Mouse (Mus musculus) ES-Bruce4 (cell line): ENCODE data around the gene Pum2. TPM values are rescaled to one million over a fixed set of nuclear protein-coding genes. Genes with fewer than 3 reads are reported as not detected.

Experiments used
- H3K27ac ChIP-seq: 2 replicates; pipeline ENCODE4 v1.5.1; 2012; ENCODE audit warnings: low read length, inconsistent platforms; ENCODE audit not compliant: insufficient read depth
- H3K27me3 ChIP-seq: 2 replicates; pipeline ENCODE4 v1.6.1; 2012; ENCODE audit warnings: mild to moderate bottlenecking, low read length, inconsistent platforms; ENCODE audit not compliant: control insufficient read depth, poor library complexity, insufficient read depth, severe bottlenecking
- H3K36me3 ChIP-seq: 2 replicates; pipeline ENCODE4 v1.6.1; 2012; ENCODE audit warnings: inconsistent platforms, mild to moderate bottlenecking, low read length, moderate library complexity; ENCODE audit not compliant: control insufficient read depth, poor library complexity, insufficient read depth, severe bottlenecking
- H3K4me1 ChIP-seq: one replicate; pipeline ENCODE4 v1.8.1; 2011; ENCODE audit warnings: low read length; ENCODE audit not compliant: control insufficient read depth, insufficient read depth
- H3K4me3 ChIP-seq: 2 replicates; pipeline ENCODE4 v1.5.1; 2011; ENCODE audit warnings: low read depth, mild to moderate bottlenecking, low read length
- H3K9ac ChIP-seq: 2 replicates; pipeline ENCODE4 v1.6.1; 2012; ENCODE audit warnings: low read depth, mild to moderate bottlenecking, inconsistent platforms; ENCODE audit not compliant: poor library complexity, severe bottlenecking
- H3K9me3 ChIP-seq: replicated peaks from 2 replicates; pipeline ENCODE4 v1.6.1; 2012; ENCODE audit warnings: mild to moderate bottlenecking, low read length, inconsistent platforms; ENCODE audit not compliant: control insufficient read depth, poor library complexity, insufficient read depth, severe bottlenecking
- CTCF ChIP-seq: IDR thresholded peaks from one replicate; pipeline ENCODE4 v1.8.1; 2011; ENCODE audit warnings: low read depth, low read length
- EP300 ChIP-seq: IDR thresholded peaks from 2 replicates; pipeline ENCODE4 v1.6.1; 2011; ENCODE audit warnings: low read depth, low read length; ENCODE audit not compliant: insufficient read depth
- POLR2A ChIP-seq: IDR thresholded peaks from one replicate; pipeline ENCODE4 v1.8.1; 2011; ENCODE audit warnings: low read length; ENCODE audit not compliant: insufficient read depth
- polyA plus RNA-seq: library from polyadenylated mRNA; stranded (reverse); fragments of >200 nt; gene quantifications from 2 replicates; pipeline ENCODE4 v1.2.4, GENCODE M21; 2011; ENCODE audit warnings: low read depth; ENCODE audit not compliant: missing spikeins, insufficient read depth, insufficient read length

Pum2 gene
- polyA plus RNA-seq, 1 experiment = 210 TPM

DNA sequence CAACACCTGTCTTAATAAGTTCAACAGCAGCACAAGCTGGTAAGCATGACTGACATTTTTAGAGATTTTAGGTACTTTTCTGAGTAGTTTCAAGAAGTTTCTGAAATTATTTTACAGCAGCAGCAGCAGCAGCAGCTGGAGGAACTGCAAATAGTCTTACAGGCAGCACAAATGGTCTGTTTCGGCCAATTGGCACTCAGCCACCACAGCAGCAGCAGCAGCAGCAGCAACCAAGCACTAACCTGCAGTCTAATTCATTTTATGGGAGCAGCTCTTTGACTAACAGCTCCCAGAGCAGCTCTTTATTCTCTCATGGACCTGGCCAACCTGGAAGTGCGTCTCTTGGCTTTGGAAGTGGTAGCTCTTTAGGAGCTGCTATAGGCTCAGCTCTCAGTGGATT, 54.8 kb downstream of the Pum2 start:
- Histone ChIP-seq H3K27ac (no peak overlapping the region), H3K9ac (no peak overlapping the region), H3K9me3 (no peaks in the 10 kb centered on the region), H3K4me1 (no peaks in the 10 kb centered on the region), H3K36me3 (peaks cover 45% of the 10 kb centered on the region), H3K27me3 (no peaks in the 10 kb centered on the region), H3K4me3 (no peak overlapping the region)
- TF ChIP-seq CTCF (no peak), EP300 (no peak), POLR2A (no peak)

DNA sequence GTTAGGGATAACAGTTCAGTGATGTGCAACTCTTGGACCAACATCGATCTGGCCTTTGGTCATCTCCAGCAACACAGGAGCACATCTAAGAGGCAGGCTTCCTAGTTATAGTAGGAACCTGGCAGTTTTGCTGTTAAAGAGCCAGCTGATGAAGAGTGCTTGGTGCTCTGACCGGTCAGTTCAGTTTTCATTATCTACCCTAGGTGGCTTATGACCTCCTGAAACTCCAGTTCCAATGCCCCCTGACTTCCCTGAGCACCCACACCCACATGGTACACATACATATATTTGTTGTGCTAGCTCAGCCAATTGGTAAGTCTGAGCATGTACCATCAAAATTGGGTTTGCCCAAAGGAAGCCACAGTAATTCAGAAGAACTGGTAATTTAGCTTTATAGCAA, 79.7 kb downstream of the Pum2 start:
- peaks cover 5% of the 10 kb centered on the region; the same call in 1 of the 2 replicates for H3K9me3 ChIP-seq
- TF ChIP-seq CTCF (no peak), POLR2A (no peak), EP300 (no peak)
- no peaks in the 10 kb centered on the region for H3K27me3 ChIP-seq
- no peaks in the 10 kb centered on the region for H3K4me1 ChIP-seq
- H3K36me3 ChIP-seq = peaks cover 27% of the 10 kb centered on the region
- no peak overlapping the region for H3K27ac ChIP-seq
- no peak overlapping the region for H3K9ac ChIP-seq
- no peak overlapping the region for H3K4me3 ChIP-seq

DNA sequence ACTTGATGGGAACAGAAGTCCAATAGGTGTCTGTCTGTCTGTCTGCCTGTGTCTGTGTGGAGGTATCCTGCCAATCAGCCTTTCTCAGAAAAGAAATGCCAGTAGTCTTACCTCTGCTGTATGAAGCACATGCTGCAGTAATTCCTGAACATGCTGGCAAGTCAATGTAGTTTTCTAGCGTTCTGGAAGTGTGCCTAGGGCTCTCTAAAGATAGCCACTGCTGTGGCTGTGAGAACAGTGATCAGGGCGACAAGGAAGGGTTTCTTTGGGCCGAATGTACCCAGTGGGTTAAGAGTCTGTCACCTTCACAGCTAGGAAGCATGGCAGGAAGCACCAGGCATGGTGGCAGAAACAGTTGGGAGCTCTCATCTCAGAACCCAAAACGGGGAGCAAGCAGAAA, 80.2 kb downstream of the Pum2 start:
- H3K36me3 ChIP-seq = peaks cover 22% of the 10 kb centered on the region
- H3K27ac ChIP-seq = no peak overlapping the region
- H3K4me3 ChIP-seq = no peak overlapping the region
- H3K27me3 ChIP-seq = no peaks in the 10 kb centered on the region
- TF ChIP-seq EP300 (no peak), CTCF (no peak), POLR2A (no peak)
- H3K9me3 ChIP-seq = peaks cover 5% of the 10 kb centered on the region; the same call in 1 of the 2 replicates
- no peak overlapping the region for H3K9ac ChIP-seq
- peaks cover 1% of the 10 kb centered on the region for H3K4me1 ChIP-seq

DNA sequence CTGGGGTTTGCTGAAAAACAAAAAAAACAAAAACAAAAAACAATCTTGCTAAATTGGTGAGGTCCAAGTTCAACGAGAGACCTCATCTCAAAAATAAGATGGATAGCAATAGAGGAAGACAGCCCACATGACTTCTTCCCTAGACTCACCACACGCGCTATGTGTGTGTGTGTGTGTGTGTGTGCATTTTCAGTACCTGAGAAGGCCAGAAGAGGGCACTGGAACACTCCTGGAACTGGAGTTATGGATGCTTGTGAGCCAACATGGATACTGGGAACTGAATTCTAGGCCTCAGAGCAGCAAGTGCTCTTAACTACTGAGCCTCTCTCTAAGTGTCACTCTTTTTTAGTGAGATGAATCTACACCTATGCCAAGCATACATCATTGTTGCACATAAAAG, 84.1 kb downstream of the Pum2 start:
- no peak overlapping the region for H3K9ac ChIP-seq
- TF ChIP-seq POLR2A (no peak), CTCF (peak; percentile 17), EP300 (no peak)
- H3K9me3 ChIP-seq = peaks cover 5% of the 10 kb centered on the region; the same call in 1 of the 2 replicates
- no peak overlapping the region for H3K27ac ChIP-seq
- H3K4me3 ChIP-seq = no peak overlapping the region
- peaks cover 3% of the 10 kb centered on the region for H3K36me3 ChIP-seq
- H3K27me3 ChIP-seq = no peaks in the 10 kb centered on the region
- H3K4me1 ChIP-seq = peaks cover 1% of the 10 kb centered on the region

DNA sequence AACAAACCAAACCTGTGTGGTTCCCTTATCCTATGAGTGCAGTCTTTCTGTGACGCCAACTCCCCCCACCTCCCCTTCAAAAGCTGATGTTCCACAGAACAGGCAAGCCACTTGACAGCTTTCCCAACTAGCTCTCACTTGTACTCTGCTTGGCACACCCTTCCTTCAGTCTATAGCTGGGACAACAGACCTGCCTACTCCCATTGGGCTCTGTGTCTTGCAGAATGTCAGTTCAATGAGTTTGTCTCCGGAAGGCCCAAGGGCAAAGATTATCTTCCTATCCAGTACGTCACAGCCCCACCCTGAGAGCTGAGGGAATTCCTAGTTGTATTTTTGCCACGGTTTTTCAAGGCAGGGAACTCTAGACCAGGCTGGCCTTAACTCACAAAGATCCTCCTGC, 85.2 kb downstream of the Pum2 start:
- no peaks in the 10 kb centered on the region for H3K27me3 ChIP-seq
- no peak overlapping the region for H3K4me3 ChIP-seq
- peaks cover 1% of the 10 kb centered on the region for H3K4me1 ChIP-seq
- H3K9ac ChIP-seq = no peak overlapping the region
- no peak for TF ChIP-seq EP300
- TF ChIP-seq CTCF = no peak
- no peak for TF ChIP-seq POLR2A
- peaks cover 5% of the 10 kb centered on the region; the same call in 1 of the 2 replicates for H3K9me3 ChIP-seq
- no peak overlapping the region for H3K27ac ChIP-seq
- H3K36me3 ChIP-seq = no peaks in the 10 kb centered on the region; the same call in 1 of the 2 replicates

DNA sequence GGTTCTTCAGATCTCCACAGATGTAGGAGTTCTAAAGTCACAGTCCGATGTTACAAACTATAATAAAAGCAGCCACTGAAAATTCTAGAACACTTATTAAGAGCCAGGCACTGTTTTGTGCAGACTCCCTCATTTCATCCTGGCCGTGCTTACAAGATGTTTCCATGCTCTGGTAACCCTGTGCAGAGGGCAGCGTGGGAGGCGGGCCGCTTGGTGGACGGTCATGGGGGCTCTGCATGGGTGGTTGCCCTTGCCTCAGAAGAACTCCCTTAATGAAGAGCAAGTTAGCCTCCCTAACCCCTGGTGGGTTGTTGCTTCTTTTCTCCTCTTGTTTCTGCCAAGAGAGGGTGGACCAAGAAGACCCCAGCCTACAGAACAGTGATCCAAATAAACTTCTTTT, 85.8 kb downstream of the Pum2 start:
- H3K4me1 ChIP-seq = peaks cover 1% of the 10 kb centered on the region
- TF ChIP-seq POLR2A (no peak), CTCF (no peak), EP300 (no peak)
- H3K4me3 ChIP-seq = no peak overlapping the region
- peaks cover 5% of the 10 kb centered on the region; the same call in 1 of the 2 replicates for H3K9me3 ChIP-seq
- H3K9ac ChIP-seq = no peak overlapping the region
- H3K27ac ChIP-seq = no peak overlapping the region
- no peaks in the 10 kb centered on the region for H3K27me3 ChIP-seq
- H3K36me3 ChIP-seq = no peaks in the 10 kb centered on the region

DNA sequence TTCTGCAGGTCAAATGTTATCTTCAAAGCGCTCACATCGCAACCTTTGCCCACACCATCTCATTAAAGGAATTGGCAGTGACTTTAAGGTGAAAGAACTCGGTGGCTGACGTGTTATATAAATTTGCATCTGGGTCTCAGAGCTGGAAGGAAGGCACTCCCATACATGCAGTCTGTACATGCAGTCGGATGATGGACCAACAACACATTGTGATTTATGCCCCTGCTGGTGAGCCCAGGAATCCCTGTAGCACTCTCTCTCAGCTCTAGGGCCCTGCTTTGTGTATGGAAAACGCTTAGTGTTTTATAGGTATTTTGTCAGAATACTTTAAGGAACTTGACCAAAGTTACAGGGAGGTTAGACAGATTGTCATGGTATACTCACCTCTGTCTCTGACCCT, 86.6 kb downstream of the Pum2 start:
- Histone ChIP-seq H3K4me3 (no peak overlapping the region), H3K9ac (no peak overlapping the region), H3K9me3 (peaks cover 5% of the 10 kb centered on the region; the same call in 1 of the 2 replicates), H3K4me1 (peaks cover 1% of the 10 kb centered on the region), H3K27ac (no peak overlapping the region), H3K36me3 (no peaks in the 10 kb centered on the region), H3K27me3 (no peaks in the 10 kb centered on the region)
- TF ChIP-seq CTCF = no peak
- no peak for TF ChIP-seq EP300
- no peak for TF ChIP-seq POLR2A
